Mouse (Mus musculus) midbrain, embryonic 12.5 days (tissue): ENCODE measurements at regions not wholly inside any gene's neighbourhood (a gene's known extent, or its start where the extent isn't known, plus 50 kb on each side); places are given as distances from the start of the nearest gene placed in this dataset.
A peak's percentile ranks its signal among the peaks of the same experiment; 100 is the strongest.

Experiments
- ATAC-seq: fragments of 200-750 bp; cut with Nextera tagmentation; 2 replicates; pipeline ENCODE4 v1.8.0; 2017; ENCODE audit warnings: low read depth, moderate TSS enrichment, moderate library complexity; ENCODE audit not compliant: low FRiP score
- H3K27ac ChIP-seq: fragments of 300-500 bp; sonication (generic); replicated peaks from 2 replicates; pipeline ENCODE4 v1.5.1; 2016; ENCODE audit warnings: mild to moderate bottlenecking
- H3K27me3 ChIP-seq: fragments of 300-500 bp; sonication (generic); 2 replicates; pipeline ENCODE4 v1.6.1; 2016; ENCODE audit warnings: mild to moderate bottlenecking
- H3K36me3 ChIP-seq: fragments of 300-500 bp; sonication (generic); 2 replicates; pipeline ENCODE4 v1.6.1; 2016
- H3K4me1 ChIP-seq: fragments of 300-500 bp; sonication (generic); 2 replicates; pipeline ENCODE4 v1.6.1; 2016
- H3K4me2 ChIP-seq: fragments of 300-500 bp; sonication (generic); replicated peaks from 2 replicates; pipeline ENCODE4 v1.6.1; 2016; ENCODE audit warnings: mild to moderate bottlenecking, moderate library complexity
- H3K4me3 ChIP-seq: fragments of 300-500 bp; sonication (generic); 2 replicates; pipeline ENCODE4 v1.5.1; 2016; ENCODE audit warnings: mild to moderate bottlenecking
- H3K9ac ChIP-seq: fragments of 300-500 bp; sonication (generic); replicated peaks from 2 replicates; pipeline ENCODE4 v1.6.1; 2016; ENCODE audit warnings: mild to moderate bottlenecking, moderate library complexity
- H3K9me3 ChIP-seq: fragments of 300-500 bp; sonication (generic); 2 replicates; pipeline ENCODE4 v1.6.1; 2016; ENCODE audit warnings: mild to moderate bottlenecking
- WGBS: fragments of 180-500 bp; shearing (Covaris S2); methylation state at CpG from one replicate; pipeline ENCODE4 v1.1.7; 2016; 5-methylcytosine and 5-hydroxymethylcytosine counted together

GRCm38 (mm10) chr15:97571885-97572284 is 133.7 kb downstream of the Rpap3 start:
- H3K4me1 ChIP-seq: no peaks in the 10 kb centered on the region
- H3K9me3 ChIP-seq: no peaks in the 10 kb centered on the region
- H3K4me3 ChIP-seq: no peak overlapping the region
- H3K9ac ChIP-seq: no peak overlapping the region
- no peak for ATAC-seq
- no peaks in the 10 kb centered on the region for H3K27me3 ChIP-seq
- H3K27ac ChIP-seq: no peak overlapping the region
- H3K36me3 ChIP-seq: no peaks in the 10 kb centered on the region
- H3K4me2 ChIP-seq: no peak overlapping the region

GRCm38 (mm10) chr15:97560096-97560495 is 145.5 kb downstream of the Rpap3 start:
- Histone ChIP-seq H3K4me1 (no peaks in the 10 kb centered on the region), H3K27ac (no peak overlapping the region), H3K4me3 (no peak overlapping the region), H3K36me3 (no peaks in the 10 kb centered on the region), H3K9ac (no peak overlapping the region), H3K27me3 (no peaks in the 10 kb centered on the region), H3K9me3 (peaks cover 20% of the 10 kb centered on the region), H3K4me2 (no peak overlapping the region)
- 95% methylated on average over 3 of the region's 3 CpGs for WGBS
- ATAC-seq: no peak

GRCm38 (mm10) chr15:97558725-97559124 is 146.9 kb downstream of the Rpap3 start:
- 90% methylated on average over 7 of the region's 7 CpGs for WGBS
- H3K9ac ChIP-seq: no peak overlapping the region
- ATAC-seq: no peak
- no peak overlapping the region for H3K4me2 ChIP-seq
- H3K9me3 ChIP-seq: peaks cover 20% of the 10 kb centered on the region
- no peaks in the 10 kb centered on the region for H3K36me3 ChIP-seq
- H3K4me3 ChIP-seq: no peak overlapping the region
- H3K27me3 ChIP-seq: no peaks in the 10 kb centered on the region
- no peaks in the 10 kb centered on the region for H3K4me1 ChIP-seq
- H3K27ac ChIP-seq: no peak overlapping the region

- 92% methylated on average over 4 of the region's 4 CpGs for WGBS
- H3K9me3 ChIP-seq: 0 out of 2 replicates have a peak, but pooled peaks cover 5% of the 10 kb centered on the region
- ATAC-seq: no peak
- no peak overlapping the region for H3K4me2 ChIP-seq
- no peaks in the 10 kb centered on the region for H3K27me3 ChIP-seq
- H3K4me1 ChIP-seq: no peaks in the 10 kb centered on the region
- H3K27ac ChIP-seq: no peak overlapping the region
- no peaks in the 10 kb centered on the region for H3K36me3 ChIP-seq
- H3K9ac ChIP-seq: no peak overlapping the region
- H3K4me3 ChIP-seq: no peak overlapping the region
Measured at GRCm38 (mm10) chr15:97548354-97548753, 157.3 kb downstream of the Rpap3 start.

- H3K4me2 ChIP-seq: no peak overlapping the region
- WGBS: 86% methylated on average over 11 of the region's 11 CpGs
- H3K4me1 ChIP-seq: 0 out of 2 replicates have a peak, but pooled peaks cover 5% of the 10 kb centered on the region
- H3K9ac ChIP-seq: no peak overlapping the region
- no peak overlapping the region for H3K4me3 ChIP-seq
- no peaks in the 10 kb centered on the region for H3K36me3 ChIP-seq
- no peak for ATAC-seq
- H3K27ac ChIP-seq: no peak overlapping the region
- 0 out of 2 replicates have a peak, but pooled peaks cover 5% of the 10 kb centered on the region for H3K9me3 ChIP-seq
- no peaks in the 10 kb centered on the region for H3K27me3 ChIP-seq
Measured at GRCm38 (mm10) chr15:97545034-97545433, 160.6 kb downstream of the Rpap3 start.

GRCm38 (mm10) chr15:97541646-97542045 is 164.0 kb downstream of the Rpap3 start:
- no peak overlapping the region for H3K4me2 ChIP-seq
- H3K36me3 ChIP-seq: no peaks in the 10 kb centered on the region
- 0 out of 2 replicates have a peak overlapping the region, but pooled peaks have one; percentile 5 for H3K27ac ChIP-seq
- H3K4me1 ChIP-seq: 0 out of 2 replicates have a peak, but pooled peaks cover 5% of the 10 kb centered on the region
- 76% methylated on average over 9 of the region's 9 CpGs for WGBS
- H3K9ac ChIP-seq: no peak overlapping the region
- no peak for ATAC-seq
- H3K4me3 ChIP-seq: no peak overlapping the region
- H3K27me3 ChIP-seq: no peaks in the 10 kb centered on the region
- H3K9me3 ChIP-seq: no peaks in the 10 kb centered on the region

GRCm38 (mm10) chr15:97536145-97536544 is 169.5 kb downstream of the Rpap3 start:
- no peak for ATAC-seq
- Histone ChIP-seq H3K4me2 (no peak overlapping the region), H3K9ac (no peak overlapping the region), H3K27ac (no peak overlapping the region), H3K27me3 (no peaks in the 10 kb centered on the region), H3K9me3 (no peaks in the 10 kb centered on the region), H3K36me3 (no peaks in the 10 kb centered on the region), H3K4me1 (no peaks in the 10 kb centered on the region), H3K4me3 (no peak overlapping the region)
- 91% methylated on average over 12 of the region's 12 CpGs for WGBS

- WGBS: 71% methylated on average over 5 of the region's 5 CpGs
- H3K27me3 ChIP-seq: no peaks in the 10 kb centered on the region
- H3K4me2 ChIP-seq: no peak overlapping the region
- no peaks in the 10 kb centered on the region for H3K9me3 ChIP-seq
- H3K9ac ChIP-seq: no peak overlapping the region
- H3K27ac ChIP-seq: no peak overlapping the region
- H3K4me3 ChIP-seq: no peak overlapping the region
- ATAC-seq: no peak
- H3K36me3 ChIP-seq: no peaks in the 10 kb centered on the region
- no peaks in the 10 kb centered on the region for H3K4me1 ChIP-seq
Measured at GRCm38 (mm10) chr15:97534878-97535277, 170.7 kb downstream of the Rpap3 start.

GRCm38 (mm10) chr15:97533553-97534291 is 171.9 kb downstream of the Rpap3 start:
- WGBS: 87% methylated on average over 12 of the region's 12 CpGs

GRCm38 (mm10) chr15:97532346-97532910 is 173.2 kb downstream of the Rpap3 start:
- ATAC-seq: no peak
- H3K27me3 ChIP-seq: no peaks in the 10 kb centered on the region
- no peak overlapping the region for H3K27ac ChIP-seq
- 70% methylated on average over 10 of the region's 10 CpGs for WGBS
- H3K9ac ChIP-seq: no peak overlapping the region
- H3K9me3 ChIP-seq: no peaks in the 10 kb centered on the region
- H3K4me2 ChIP-seq: no peak overlapping the region
- no peaks in the 10 kb centered on the region for H3K4me1 ChIP-seq
- no peaks in the 10 kb centered on the region for H3K36me3 ChIP-seq
- no peak overlapping the region for H3K4me3 ChIP-seq

More at GRCm38 (mm10) chr15:97533553-97534291, 171.9 kb downstream of the Rpap3 start:
- Histone ChIP-seq H3K9ac (no peak overlapping the region), H3K4me1 (no peaks in the 10 kb centered on the region), H3K27ac (no peak overlapping the region), H3K4me3 (no peak overlapping the region), H3K36me3 (no peaks in the 10 kb centered on the region), H3K27me3 (no peaks in the 10 kb centered on the region), H3K4me2 (no peak overlapping the region), H3K9me3 (no peaks in the 10 kb centered on the region)
- no peak for ATAC-seq

GRCm38 (mm10) chr15:97528291-97529050 is 177.2 kb downstream of the Rpap3 start:
- no peaks in the 10 kb centered on the region for H3K36me3 ChIP-seq
- no peak overlapping the region for H3K4me3 ChIP-seq
- H3K4me1 ChIP-seq: no peaks in the 10 kb centered on the region
- no peak overlapping the region for H3K27ac ChIP-seq
- ATAC-seq: no peak
- no peaks in the 10 kb centered on the region for H3K9me3 ChIP-seq
- no peak overlapping the region for H3K4me2 ChIP-seq
- H3K27me3 ChIP-seq: no peaks in the 10 kb centered on the region
- 88% methylated on average over 11 of the region's 11 CpGs for WGBS
- no peak overlapping the region for H3K9ac ChIP-seq

GRCm38 (mm10) chr15:97520395-97520794 is 185.2 kb downstream of the Rpap3 start:
- H3K9me3 ChIP-seq: no peaks in the 10 kb centered on the region
- H3K4me2 ChIP-seq: no peak overlapping the region
- no peak overlapping the region for H3K27ac ChIP-seq
- no peak overlapping the region for H3K9ac ChIP-seq
- H3K36me3 ChIP-seq: no peaks in the 10 kb centered on the region
- H3K4me1 ChIP-seq: no peaks in the 10 kb centered on the region
- WGBS: 91% methylated on average over 2 of the region's 2 CpGs
- H3K4me3 ChIP-seq: no peak overlapping the region
- no peak for ATAC-seq
- no peaks in the 10 kb centered on the region for H3K27me3 ChIP-seq
